Mouse (Mus musculus): Measurements from ENCODE around the gene Prok1.

DNA sequence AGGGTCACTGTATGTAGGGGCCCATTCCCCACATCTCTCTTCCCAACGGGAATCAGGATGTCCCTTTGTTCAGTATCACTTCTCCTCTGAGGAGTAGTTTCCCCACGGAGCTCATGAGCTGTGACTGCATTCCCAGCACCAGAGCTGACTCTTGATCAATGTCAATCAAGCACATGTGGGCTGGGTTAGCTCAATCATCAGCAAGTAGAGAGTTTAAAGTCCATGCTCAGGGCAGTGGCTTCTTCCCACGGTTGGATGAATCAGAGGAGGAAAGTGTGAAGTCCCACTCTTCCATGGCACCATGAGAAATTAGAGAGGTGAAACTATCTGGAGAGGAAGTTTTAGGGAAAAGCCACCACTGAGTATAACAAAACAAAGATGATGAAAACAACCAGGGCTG, 9.5 kb upstream of the Prok1 start:
- no peak for TF ChIP-seq POLR2A (IDR thresholded peaks at IDR 0.05; ENCODE audit: insufficient read depth, low read depth, low read length)
- no peak for TF ChIP-seq CTCF (IDR thresholded peaks at IDR 0.05)
- TF ChIP-seq EP300 (IDR thresholded peaks at IDR 0.05; ENCODE audit: insufficient read depth, low read depth, low read length), result no peak

Data from heart, adult 2 months (tissue).